ENCODE assay signal across 24 mouse cellular contexts in the genomic region with DNA sequence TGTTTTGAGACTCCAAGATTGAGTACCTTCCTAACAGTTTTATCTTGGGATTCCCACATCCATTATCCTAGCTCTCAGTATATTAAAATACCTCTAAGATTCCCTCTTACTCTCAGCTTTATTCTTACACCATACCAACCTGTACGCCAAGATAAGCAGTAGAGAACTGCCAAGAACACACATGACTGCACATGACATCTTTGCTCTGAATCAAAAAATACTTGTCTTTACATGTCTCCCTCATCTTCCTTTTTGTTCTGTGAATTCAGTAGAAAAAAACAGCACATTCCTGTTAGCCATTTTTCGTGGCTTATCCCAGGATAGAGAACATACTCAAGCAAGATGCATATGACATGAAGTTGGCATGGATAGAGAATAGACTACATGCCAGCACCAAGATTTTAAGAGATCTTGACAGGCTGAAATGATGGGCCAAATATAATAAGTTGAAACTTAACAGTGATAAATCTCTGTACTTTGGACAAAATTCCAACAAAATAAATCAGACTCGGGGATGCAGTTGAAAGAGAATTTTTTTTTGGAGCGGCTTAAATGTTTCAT.
DNase-seq lines count a peak whose midpoint lies in the region; ATAC-seq lines count a peak whose summit lies in the region.
"Had no signal": no experiment of that assay in that cellular context is flagged by ENCODE, and none has a peak within 500 bp of the region (broad histone marks: within the 10 kb centered on the region; RNA-seq: fewer than 3 reads in every experiment).

No protein-coding gene starts in this region.

- no peaks in the 10 kb centered on the region for H3K9me3 ChIP-seq in forebrain, embryonic 16.5 days (ENCODE audit: control insufficient read depth, low read length)
- no peaks in the 10 kb centered on the region for H3K9me3 ChIP-seq in hindbrain, embryonic 13.5 days
- H3K9me3 ChIP-seq: embryonic facial prominence, embryonic 15.5 days; hindbrain, embryonic 10.5 days; limb, embryonic 15.5 days; lung, embryonic 15.5 days had no signal

- H3K27me3 ChIP-seq in forebrain, embryonic 16.5 days (replicated peaks; ENCODE audit: control insufficient read depth, insufficient read depth, low read length): no peaks in the 10 kb centered on the region
- no peaks in the 10 kb centered on the region for H3K27me3 ChIP-seq in hindbrain, embryonic 13.5 days
- H3K27me3 ChIP-seq: embryonic facial prominence, embryonic 15.5 days; limb, embryonic 15.5 days; lung, embryonic 15.5 days had no signal

- DNase-seq in cerebellum, postnatal 10 days: peak; percentile 29 to 47
- no peak for DNase-seq in cerebellum, postnatal 25 days
- peak; percentile 4 for DNase-seq in heart, adult 11 months
- DNase-seq in heart, postnatal 4 days: no peak
- DNase-seq in Muller cell, postnatal 12 days (ENCODE audit: inconsistent ontology term): peak; percentile 16
- DNase-seq in heart, adult 8-10 months (ENCODE audit: low spot score): no peak
- DNase-seq: adrenal gland, postnatal 10 days; cerebellum, adult 11-12 months; gastrocnemius, adult 2 months; kidney, adult 11 months; kidney, postnatal 10 days; left cerebral cortex, postnatal 4 days; lung, postnatal 4 days; thymus, adult 2 months; thymus, postnatal 4 days had no signal

- ATAC-seq in forebrain, embryonic 16.5 days: peak; percentile 90
- ATAC-seq in hindbrain, embryonic 13.5 days (ENCODE audit: low FRiP score): no peak
- ATAC-seq: midbrain, embryonic 16.5 days had no signal

- no peaks in the 10 kb centered on the region for H3K4me1 ChIP-seq in forebrain, embryonic 16.5 days (replicated peaks; ENCODE audit: control insufficient read depth, insufficient read depth, low read length)
- H3K4me1 ChIP-seq in hindbrain, embryonic 13.5 days (replicated peaks): no peaks in the 10 kb centered on the region
- H3K4me1 ChIP-seq: embryonic facial prominence, embryonic 15.5 days; hindbrain, embryonic 10.5 days; limb, embryonic 15.5 days; lung, embryonic 15.5 days had no signal

- no peak overlapping the region for H3K4me2 ChIP-seq in forebrain, embryonic 16.5 days (ENCODE audit: low read length)
- H3K4me2 ChIP-seq in hindbrain, embryonic 13.5 days: no peak overlapping the region
- H3K4me2 ChIP-seq: embryonic facial prominence, embryonic 15.5 days; heart, embryonic 11.5 days; limb, embryonic 15.5 days; lung, embryonic 15.5 days had no signal

- H3K9ac ChIP-seq in forebrain, embryonic 16.5 days (replicated peaks; ENCODE audit: low read depth, low read length): no peak overlapping the region
- H3K9ac ChIP-seq in hindbrain, embryonic 13.5 days: no peak overlapping the region
- H3K9ac ChIP-seq: embryonic facial prominence, embryonic 15.5 days; limb, embryonic 15.5 days; liver, embryonic 14.5 days; lung, embryonic 15.5 days had no signal

- no peaks in the 10 kb centered on the region for H3K36me3 ChIP-seq in forebrain, embryonic 16.5 days (ENCODE audit: control insufficient read depth, insufficient read depth)
- H3K36me3 ChIP-seq in hindbrain, embryonic 13.5 days: no peaks in the 10 kb centered on the region
- H3K36me3 ChIP-seq: embryonic facial prominence, embryonic 15.5 days; hindbrain, embryonic 10.5 days; limb, embryonic 15.5 days; lung, embryonic 15.5 days had no signal

- peak overlapping the region; percentile 42 for H3K27ac ChIP-seq in forebrain, embryonic 16.5 days (ENCODE audit: low read length)
- no peak overlapping the region for H3K27ac ChIP-seq in hindbrain, embryonic 13.5 days
- H3K27ac ChIP-seq: embryonic facial prominence, embryonic 15.5 days; gastrocnemius, adult 2 months; hindbrain, embryonic 10.5 days; limb, embryonic 15.5 days; liver, embryonic 14.5 days; lung, embryonic 15.5 days had no signal

- WGBS in forebrain, embryonic 16.5 days: 70% methylated on average over 4 of the region's 4 CpGs
- WGBS in hindbrain, embryonic 13.5 days: 92% methylated on average over 4 of the region's 4 CpGs

- H3K4me3 ChIP-seq in forebrain, embryonic 16.5 days (replicated peaks; ENCODE audit: low read length): no peak overlapping the region
- no peak overlapping the region for H3K4me3 ChIP-seq in hindbrain, embryonic 13.5 days
- H3K4me3 ChIP-seq: embryonic facial prominence, embryonic 15.5 days; gastrocnemius, adult 2 months; hindbrain, embryonic 10.5 days; limb, embryonic 15.5 days; lung, embryonic 15.5 days had no signal

Comparison
In these comparisons a context has a peak if more than half of its experiments do, and no peak if none do; other contexts are left out.
1. DNase-seq: peak in cerebellum, postnatal 10 days (2 of 2), heart, adult 11 months (single experiment) and Muller cell, postnatal 12 days (single experiment); none in cerebellum, postnatal 25 days (0 of 2), heart, postnatal 4 days (single experiment) and heart, adult 8-10 months (single experiment).